Mouse (Mus musculus) embryonic facial prominence, embryonic 14.5 days (tissue): Measurements from ENCODE around the gene Lyplal1. TPM values are rescaled to one million over a fixed set of nuclear protein-coding genes. Genes with fewer than 3 reads are reported as not detected.

ENCODE experiments used
- ATAC-seq: fragments of 200-750 bp; cut with Nextera tagmentation; 2 replicates; pipeline ENCODE4 v1.8.0; 2017; ENCODE audit warnings: low read depth, moderate number of reproducible peaks, moderate TSS enrichment
- DNase-seq: peaks from one replicate; pipeline ENCODE4 v3.0.0-alpha.2; 2015; ENCODE audit warnings: low spot score
- H3K27ac ChIP-seq: fragments of 300-500 bp; sonication (generic); replicated peaks from 2 replicates; pipeline ENCODE4 v1.5.1; 2014; ENCODE audit warnings: low read depth, mild to moderate bottlenecking, low read length, moderate library complexity
- H3K27me3 ChIP-seq: fragments of 300-500 bp; sonication (generic); replicated peaks from 2 replicates; pipeline ENCODE4 v1.6.1; 2014; ENCODE audit warnings: low read length; ENCODE audit not compliant: control insufficient read depth, insufficient read depth
- H3K36me3 ChIP-seq: fragments of 300-500 bp; sonication (generic); 2 replicates; pipeline ENCODE4 v1.6.1; 2014; ENCODE audit warnings: low read length, mixed read lengths; ENCODE audit not compliant: control insufficient read depth, insufficient read depth
- H3K4me1 ChIP-seq: fragments of 300-500 bp; sonication (generic); 2 replicates; pipeline ENCODE4 v1.6.1; 2014; ENCODE audit warnings: antibody characterized with exemption, low read length; ENCODE audit not compliant: control insufficient read depth, insufficient read depth
- H3K4me2 ChIP-seq: fragments of 300-500 bp; sonication (generic); 2 replicates; pipeline ENCODE4 v1.6.1; 2014; ENCODE audit warnings: low read depth, mild to moderate bottlenecking, low read length, moderate library complexity, mixed read lengths
- H3K4me3 ChIP-seq: fragments of 300-500 bp; sonication (generic); 2 replicates; pipeline ENCODE4 v1.5.1; 2014; ENCODE audit warnings: low read depth, mild to moderate bottlenecking, low read length
- H3K9ac ChIP-seq: fragments of 300-500 bp; sonication (generic); 2 replicates; pipeline ENCODE4 v1.6.1; 2014; ENCODE audit warnings: low read depth, mild to moderate bottlenecking, low read length, moderate library complexity, mixed read lengths
- H3K9me3 ChIP-seq: fragments of 300-500 bp; sonication (generic); 2 replicates; pipeline ENCODE4 v1.6.1; 2016; ENCODE audit warnings: low read length; ENCODE audit not compliant: control insufficient read depth
- WGBS: fragments of 180-500 bp; shearing (Covaris S2); extraction: QIAGEN DNeasy Blood & Tissue Kit; methylation state at CpG from one replicate; pipeline ENCODE4 v1.1.7; 2014; 5-methylcytosine and 5-hydroxymethylcytosine counted together
- polyA plus RNA-seq: library from polyadenylated mRNA; unstranded; fragments of >200 nt; fragmentation: Nextera tagmentation; extraction: Ambion mirVana; gene quantifications from 2 replicates; pipeline ENCODE4 v1.2.1, GENCODE M21; 2014

The Lyplal1 gene
- polyA plus RNA-seq, 1 experiment from 2014 or later = 17.6 TPM

GRCm38 (mm10) chr1:186131465-186131864 is 14.4 kb upstream of the Lyplal1 start:
- H3K36me3 ChIP-seq = no peaks in the 10 kb centered on the region
- H3K27ac ChIP-seq = no peak overlapping the region
- peaks cover 5% of the 10 kb centered on the region; the same call in 1 of the 2 replicates for H3K4me1 ChIP-seq
- H3K9ac ChIP-seq = no peak overlapping the region
- ATAC-seq (no peak), DNase-seq (no peak)
- WGBS = 72% methylated on average over 3 of the region's 3 CpGs
- H3K4me3 ChIP-seq = no peak overlapping the region
- H3K4me2 ChIP-seq = no peak overlapping the region
- no peaks in the 10 kb centered on the region for H3K27me3 ChIP-seq
- no peaks in the 10 kb centered on the region for H3K9me3 ChIP-seq

GRCm38 (mm10) chr1:186128940-186129339 is 11.8 kb upstream of the Lyplal1 start:
- H3K9ac ChIP-seq = no peak overlapping the region
- no peaks in the 10 kb centered on the region for H3K36me3 ChIP-seq
- no peak overlapping the region for H3K27ac ChIP-seq
- DNase-seq = no peak
- no peaks in the 10 kb centered on the region for H3K9me3 ChIP-seq
- no peaks in the 10 kb centered on the region for H3K27me3 ChIP-seq
- H3K4me1 ChIP-seq = 0 out of 2 replicates have a peak, but pooled peaks cover 5% of the 10 kb centered on the region
- no peak overlapping the region for H3K4me3 ChIP-seq
- 86% methylated on average over 8 of the region's 8 CpGs for WGBS
- H3K4me2 ChIP-seq = no peak overlapping the region
- no peak for ATAC-seq

GRCm38 (mm10) chr1:186126313-186126862 is 9.3 kb upstream of the Lyplal1 start:
- no peaks in the 10 kb centered on the region for H3K27me3 ChIP-seq
- no peaks in the 10 kb centered on the region for H3K9me3 ChIP-seq
- DNase-seq (no peak), ATAC-seq (no peak)
- H3K4me1 ChIP-seq = 0 out of 2 replicates have a peak, but pooled peaks cover 5% of the 10 kb centered on the region
- 37% methylated on average over 6 of the region's 6 CpGs for whole genome bisulfite sequencing
- H3K9ac ChIP-seq = no peak overlapping the region
- H3K4me3 ChIP-seq = no peak overlapping the region
- no peak overlapping the region for H3K4me2 ChIP-seq
- no peak overlapping the region for H3K27ac ChIP-seq
- no peaks in the 10 kb centered on the region for H3K36me3 ChIP-seq

GRCm38 (mm10) chr1:186123690-186124089 is 6.6 kb upstream of the Lyplal1 start:
- no peaks in the 10 kb centered on the region for H3K9me3 ChIP-seq
- H3K4me1 ChIP-seq = 0 out of 2 replicates have a peak, but pooled peaks cover 5% of the 10 kb centered on the region
- no peak overlapping the region for H3K4me3 ChIP-seq
- no peak overlapping the region for H3K9ac ChIP-seq
- H3K36me3 ChIP-seq = no peaks in the 10 kb centered on the region
- H3K27me3 ChIP-seq = no peaks in the 10 kb centered on the region
- DNase-seq (no peak), ATAC-seq (no peak)
- no peak overlapping the region for H3K27ac ChIP-seq
- no peak overlapping the region for H3K4me2 ChIP-seq

GRCm38 (mm10) chr1:186119856-186120255 is 2.7 kb upstream of the Lyplal1 start:
- ATAC-seq (no peak), DNase-seq (no peak)
- H3K4me3 ChIP-seq = no peak overlapping the region
- H3K4me1 ChIP-seq = peaks cover 9% of the 10 kb centered on the region
- no peak overlapping the region for H3K4me2 ChIP-seq
- WGBS = 47% methylated on average over 5 of the region's 5 CpGs
- no peaks in the 10 kb centered on the region for H3K27me3 ChIP-seq
- no peak overlapping the region for H3K9ac ChIP-seq
- no peak overlapping the region for H3K27ac ChIP-seq
- no peaks in the 10 kb centered on the region for H3K36me3 ChIP-seq
- no peaks in the 10 kb centered on the region for H3K9me3 ChIP-seq

GRCm38 (mm10) chr1:186116086-186116600 is 967 bp downstream of the Lyplal1 start:
- WGBS = 57% methylated on average over 7 of the region's 7 CpGs
- Histone ChIP-seq H3K4me2 (peak overlapping the region; percentile 85), H3K27me3 (no peaks in the 10 kb centered on the region), H3K27ac (no peak overlapping the region), H3K9ac (peak overlapping the region; percentile 79), H3K4me3 (peak overlapping the region; percentile 74), H3K4me1 (peaks cover 9% of the 10 kb centered on the region), H3K36me3 (0 out of 2 replicates have a peak, but pooled peaks cover 4% of the 10 kb centered on the region), H3K9me3 (no peaks in the 10 kb centered on the region; the same call in 1 of the 2 replicates)
- ATAC-seq (no peak), DNase-seq (peak; percentile 14)

GRCm38 (mm10) chr1:186102313-186102712 is 14.8 kb downstream of the Lyplal1 start:
- H3K27ac ChIP-seq = no peak overlapping the region
- no peaks in the 10 kb centered on the region for H3K9me3 ChIP-seq
- H3K4me1 ChIP-seq = no peaks in the 10 kb centered on the region
- no peak overlapping the region for H3K9ac ChIP-seq
- DNase-seq (peak; percentile 17), ATAC-seq (no peak)
- H3K4me2 ChIP-seq = no peak overlapping the region
- WGBS = 80% methylated on average over 8 of the region's 8 CpGs
- H3K36me3 ChIP-seq = peaks cover 2% of the 10 kb centered on the region; the same call in 1 of the 2 replicates
- H3K4me3 ChIP-seq = no peak overlapping the region
- no peaks in the 10 kb centered on the region for H3K27me3 ChIP-seq

GRCm38 (mm10) chr1:186066266-186066897 is 50.7 kb downstream of the Lyplal1 start:
- H3K4me2 ChIP-seq = no peak overlapping the region
- DNase-seq (no peak), ATAC-seq (no peak)
- H3K36me3 ChIP-seq = no peaks in the 10 kb centered on the region
- H3K4me1 ChIP-seq = peaks cover 10% of the 10 kb centered on the region; the same call in 1 of the 2 replicates
- H3K27ac ChIP-seq = no peak overlapping the region
- H3K4me3 ChIP-seq = no peak overlapping the region
- H3K9me3 ChIP-seq = no peaks in the 10 kb centered on the region
- WGBS = 83% methylated on average over 2 of the region's 2 CpGs
- H3K27me3 ChIP-seq = no peaks in the 10 kb centered on the region
- H3K9ac ChIP-seq = no peak overlapping the region
